Mouse (Mus musculus) forebrain, embryonic 16.5 days (tissue): ENCODE results near the gene Msh2. TPM values are rescaled to one million over a fixed set of nuclear protein-coding genes. Genes with fewer than 3 reads are reported as not detected.
A peak's percentile ranks its signal among the peaks of the same experiment; 100 is the strongest.

Source experiments
- ATAC-seq: fragments of 200-750 bp; cut with Nextera tagmentation; 2 replicates; pipeline ENCODE4 v1.8.0; 2017; ENCODE audit warnings: mild to moderate bottlenecking, moderate library complexity
- H3K27ac ChIP-seq: fragments of 300-500 bp; sonication (generic); 2 replicates; pipeline ENCODE4 v1.5.1; 2014; ENCODE audit warnings: low read length, control low read depth
- H3K27me3 ChIP-seq: fragments of 300-500 bp; sonication (generic); replicated peaks from 2 replicates; pipeline ENCODE4 v1.6.1; 2014; ENCODE audit warnings: low read length; ENCODE audit not compliant: control insufficient read depth, insufficient read depth
- H3K36me3 ChIP-seq: fragments of 300-500 bp; sonication (generic); 2 replicates; pipeline ENCODE4 v1.6.1; 2014; ENCODE audit not compliant: control insufficient read depth, insufficient read depth
- H3K4me1 ChIP-seq: fragments of 300-500 bp; sonication (generic); replicated peaks from 2 replicates; pipeline ENCODE4 v1.6.1; 2014; ENCODE audit warnings: low read length; ENCODE audit not compliant: control insufficient read depth, insufficient read depth
- H3K4me2 ChIP-seq: fragments of 300-500 bp; sonication (generic); 2 replicates; pipeline ENCODE4 v1.6.1; 2014; ENCODE audit warnings: mild to moderate bottlenecking, low read length, control low read depth
- H3K4me3 ChIP-seq: fragments of 300-500 bp; sonication (generic); replicated peaks from 2 replicates; pipeline ENCODE4 v1.5.1; 2014; ENCODE audit warnings: mild to moderate bottlenecking, low read length, control low read depth
- H3K9ac ChIP-seq: fragments of 300-500 bp; sonication (generic); replicated peaks from 2 replicates; pipeline ENCODE4 v1.6.1; 2014; ENCODE audit warnings: low read depth, low read length, control low read depth
- H3K9me3 ChIP-seq: fragments of 300-500 bp; sonication (generic); 2 replicates; pipeline ENCODE4 v1.6.1; 2016; ENCODE audit warnings: low read length; ENCODE audit not compliant: control insufficient read depth
- WGBS: fragments of 180-500 bp; shearing (Covaris S2); extraction: QIAGEN DNeasy Blood & Tissue Kit; methylation state at CpG from one replicate; pipeline ENCODE4 v1.1.7; 2014; 5-methylcytosine and 5-hydroxymethylcytosine counted together
- polyA plus RNA-seq: library from polyadenylated mRNA; unstranded; fragments of >200 nt; fragmentation: Nextera tagmentation; extraction: Ambion mirVana; gene quantifications from 2 replicates; pipeline ENCODE4 v1.2.1, GENCODE M21; 2015

Msh2 gene
- polyA plus RNA-seq, 1 experiment from 2014 or later: 72.8 TPM

DNA sequence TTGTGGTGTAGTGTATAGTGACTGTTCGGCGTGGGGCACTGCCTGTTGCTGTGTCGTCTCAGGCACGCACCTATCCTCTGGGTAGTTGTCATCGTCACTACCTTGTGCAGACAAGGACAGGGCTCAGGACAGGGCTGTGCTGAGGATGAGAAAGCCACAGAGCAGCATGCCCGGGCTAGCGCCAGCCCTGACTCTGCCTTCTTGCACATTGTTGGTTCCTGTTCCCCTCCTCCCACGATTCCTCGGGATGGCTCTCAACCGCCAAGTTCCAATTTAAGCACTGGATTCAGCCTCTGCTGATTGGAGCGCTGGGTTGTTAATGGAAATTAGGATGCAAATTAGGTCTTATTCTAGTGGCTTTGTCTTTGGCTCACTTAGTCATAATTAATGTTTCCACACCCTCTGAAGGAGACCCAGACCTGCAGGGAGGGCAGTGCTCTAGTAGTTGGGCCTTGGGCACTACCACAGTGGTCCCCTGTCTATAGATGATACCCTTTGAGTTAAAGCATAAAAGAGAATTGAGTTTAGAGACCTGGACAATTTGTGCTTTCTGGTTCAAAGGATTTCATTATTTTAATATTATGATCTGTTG is 23.8 kb downstream of the Msh2 start:
- Histone ChIP-seq H3K4me2 (no peak overlapping the region), H3K36me3 (no peaks in the 10 kb centered on the region), H3K4me1 (peaks cover 8% of the 10 kb centered on the region), H3K27me3 (no peaks in the 10 kb centered on the region), H3K4me3 (no peak overlapping the region), H3K9ac (no peak overlapping the region), H3K27ac (no peak overlapping the region), H3K9me3 (no peaks in the 10 kb centered on the region)
- 58% methylated on average over 11 of the region's 11 CpGs for WGBS
- peak; percentile 81 for ATAC-seq

DNA sequence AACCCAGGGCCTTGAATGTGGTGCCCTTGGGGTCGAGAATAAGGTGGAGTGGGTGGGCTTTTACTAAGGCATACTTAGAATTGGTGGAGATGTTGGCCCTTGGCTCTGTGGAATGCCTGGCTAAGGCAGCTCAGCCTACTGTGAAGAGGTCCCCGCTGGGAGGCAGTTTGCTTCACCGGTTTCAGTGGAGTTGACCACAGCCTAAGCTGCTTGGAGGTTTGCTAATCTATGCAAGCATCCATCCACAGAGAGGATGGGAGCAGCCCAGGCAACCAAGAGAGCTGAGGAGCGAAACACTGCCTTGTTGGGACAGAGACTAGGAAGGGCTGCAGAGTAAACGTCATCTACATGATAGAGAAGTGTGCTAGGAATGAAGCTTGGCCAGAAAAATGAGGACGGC is 24.7 kb downstream of the Msh2 start:
- WGBS: 88% methylated on average over 6 of the region's 6 CpGs
- Histone ChIP-seq H3K9ac (no peak overlapping the region), H3K36me3 (no peaks in the 10 kb centered on the region), H3K4me2 (no peak overlapping the region), H3K4me1 (peaks cover 8% of the 10 kb centered on the region), H3K27me3 (no peaks in the 10 kb centered on the region), H3K27ac (no peak overlapping the region), H3K9me3 (no peaks in the 10 kb centered on the region), H3K4me3 (no peak overlapping the region)
- no peak for ATAC-seq

DNA sequence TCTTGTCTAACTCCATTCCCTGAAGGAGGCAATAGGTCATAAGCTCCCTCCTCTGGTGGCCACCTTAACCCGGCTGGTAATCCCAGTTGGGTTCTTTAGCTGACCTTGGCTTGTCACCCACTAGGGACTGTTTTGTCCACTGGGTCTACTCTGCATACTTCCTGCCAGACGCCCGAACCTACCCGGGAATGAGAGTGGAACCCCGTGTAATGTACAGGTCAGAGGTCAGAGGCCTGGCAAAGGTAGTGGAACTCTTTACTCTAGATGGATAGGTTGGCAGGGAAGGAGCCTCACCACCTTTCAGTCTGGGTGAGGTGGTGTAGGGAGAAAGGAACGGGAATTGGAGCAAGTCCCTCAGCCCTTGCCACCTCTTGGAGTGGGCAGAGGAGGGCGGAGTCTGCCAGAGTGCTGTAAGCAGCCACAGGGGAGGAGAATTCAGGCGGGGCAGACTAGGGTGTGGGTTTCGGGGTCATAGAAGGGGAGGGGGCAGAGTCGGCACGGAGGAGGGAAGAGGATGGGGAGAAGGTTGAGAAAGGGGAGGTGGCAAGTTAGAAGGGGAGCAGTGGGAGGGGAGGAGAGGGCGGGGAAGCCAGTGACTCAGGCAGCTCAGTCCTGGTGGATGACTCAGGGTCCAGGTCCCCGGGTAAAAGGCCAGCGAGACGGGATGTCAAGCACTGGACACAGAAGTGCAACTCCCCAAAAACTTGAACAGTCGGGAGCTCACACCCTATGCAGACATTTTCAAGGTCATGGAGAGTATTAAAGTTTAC is 27.1 kb downstream of the Msh2 start:
- 88% methylated on average over 16 of the region's 16 CpGs for WGBS

DNA sequence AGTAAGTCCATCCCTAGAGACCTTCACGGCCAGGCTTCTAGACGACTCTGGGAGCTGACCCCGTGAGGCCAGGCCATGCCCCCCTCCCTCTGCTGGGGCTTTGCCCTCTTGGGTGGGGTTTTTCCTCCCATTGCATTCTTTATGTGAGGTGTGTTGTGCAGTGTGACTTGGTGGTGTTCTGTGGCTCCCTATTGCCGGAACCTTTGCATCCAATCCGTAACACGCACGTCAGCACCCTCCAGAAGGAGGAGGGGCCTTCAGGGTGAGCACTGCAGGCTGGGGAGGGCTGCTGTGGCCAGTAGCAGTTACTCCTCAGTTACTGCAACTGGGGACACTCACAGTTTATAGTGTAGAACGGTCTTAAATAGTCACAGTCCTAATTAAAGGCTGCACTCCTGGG is 28.0 kb downstream of the Msh2 start:
- 82% methylated on average over 8 of the region's 8 CpGs for WGBS
- Histone ChIP-seq H3K4me1 (peaks cover 8% of the 10 kb centered on the region), H3K9ac (no peak overlapping the region), H3K9me3 (no peaks in the 10 kb centered on the region), H3K27ac (no peak overlapping the region), H3K27me3 (no peaks in the 10 kb centered on the region), H3K4me3 (no peak overlapping the region), H3K36me3 (no peaks in the 10 kb centered on the region), H3K4me2 (no peak overlapping the region)
- no peak for ATAC-seq

More for the DNA sequence above, 27.1 kb downstream of the Msh2 start:
- ATAC-seq: no peak
- H3K36me3 ChIP-seq: no peaks in the 10 kb centered on the region
- H3K9ac ChIP-seq: no peak overlapping the region
- no peaks in the 10 kb centered on the region for H3K27me3 ChIP-seq
- no peak overlapping the region for H3K27ac ChIP-seq
- H3K4me2 ChIP-seq: no peak overlapping the region
- peaks cover 8% of the 10 kb centered on the region for H3K4me1 ChIP-seq
- H3K4me3 ChIP-seq: no peak overlapping the region
- no peaks in the 10 kb centered on the region for H3K9me3 ChIP-seq

DNA sequence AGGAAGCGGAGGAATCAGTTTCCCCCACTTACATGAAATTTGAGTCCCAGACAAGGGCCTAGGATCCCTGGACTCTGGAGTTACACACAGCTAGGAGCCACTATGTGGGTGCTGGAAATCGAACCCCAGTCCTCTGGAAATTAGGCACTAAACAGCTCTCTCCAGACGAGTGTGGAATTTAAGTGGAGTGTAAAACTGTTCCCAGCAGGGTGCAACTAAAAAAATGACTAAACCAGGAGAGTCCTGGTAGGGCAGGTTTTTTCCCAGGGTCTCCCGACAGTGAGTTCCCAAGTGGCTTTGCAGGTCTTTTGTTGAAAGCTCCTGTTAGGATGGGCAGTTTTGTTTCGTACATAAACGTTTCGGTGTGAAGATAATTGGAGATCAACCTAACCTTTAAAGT is 52.6 kb downstream of the Msh2 start:
- H3K9me3 ChIP-seq: no peaks in the 10 kb centered on the region
- peaks cover 7% of the 10 kb centered on the region for H3K36me3 ChIP-seq
- H3K27ac ChIP-seq: no peak overlapping the region
- no peak overlapping the region for H3K9ac ChIP-seq
- 76% methylated on average over 7 of the region's 7 CpGs for WGBS
- H3K4me1 ChIP-seq: no peaks in the 10 kb centered on the region
- no peak overlapping the region for H3K4me2 ChIP-seq
- no peak overlapping the region for H3K4me3 ChIP-seq
- no peaks in the 10 kb centered on the region for H3K27me3 ChIP-seq
- ATAC-seq: no peak

DNA sequence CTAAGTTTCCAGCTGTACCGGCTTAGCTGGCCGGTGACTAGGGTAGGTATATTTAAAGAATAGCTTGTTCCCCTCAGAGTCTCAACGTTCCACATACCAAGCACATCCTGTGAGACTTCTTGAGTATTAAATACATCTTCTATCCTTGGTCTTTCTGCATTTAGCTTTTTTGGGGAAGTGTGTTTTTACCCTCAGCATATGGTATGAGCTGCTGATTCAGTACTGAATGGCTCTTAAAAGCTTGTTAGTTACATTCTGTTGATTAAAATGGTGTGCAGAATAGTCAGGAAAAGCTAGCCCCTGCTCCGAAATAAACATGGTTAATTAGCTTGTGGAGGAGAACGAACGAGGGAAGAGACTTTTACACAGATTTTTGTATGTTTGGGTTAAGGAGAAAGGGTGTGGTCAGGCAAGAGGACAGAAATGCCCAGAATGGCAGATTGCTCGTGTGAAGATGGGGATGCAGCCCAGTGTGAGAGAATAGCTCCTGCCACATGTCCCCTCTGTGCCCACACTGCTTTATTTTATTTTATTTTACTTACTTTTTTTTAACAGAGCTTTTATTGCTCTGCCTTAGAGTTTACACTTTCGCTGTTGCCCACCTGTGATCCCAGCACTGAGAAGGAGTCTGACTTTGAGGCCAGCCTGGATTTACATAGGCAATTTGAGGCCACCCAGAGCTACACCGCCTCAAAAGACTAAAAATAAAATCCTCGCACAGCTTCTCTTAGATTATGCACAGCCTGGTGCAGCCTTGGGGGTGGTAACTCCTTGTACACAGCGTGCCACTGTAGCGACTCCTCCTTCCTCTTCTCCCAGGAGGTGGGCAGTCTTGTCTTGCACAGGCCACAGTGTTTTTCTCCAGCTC is 54.6 kb downstream of the Msh2 start:
- Histone ChIP-seq H3K9ac (no peak overlapping the region), H3K27me3 (no peaks in the 10 kb centered on the region), H3K4me2 (no peak overlapping the region), H3K36me3 (peaks cover 7% of the 10 kb centered on the region), H3K4me1 (no peaks in the 10 kb centered on the region), H3K4me3 (no peak overlapping the region), H3K27ac (no peak overlapping the region), H3K9me3 (no peaks in the 10 kb centered on the region)
- 88% methylated on average over 12 of the region's 12 CpGs for WGBS
- no peak for ATAC-seq

DNA sequence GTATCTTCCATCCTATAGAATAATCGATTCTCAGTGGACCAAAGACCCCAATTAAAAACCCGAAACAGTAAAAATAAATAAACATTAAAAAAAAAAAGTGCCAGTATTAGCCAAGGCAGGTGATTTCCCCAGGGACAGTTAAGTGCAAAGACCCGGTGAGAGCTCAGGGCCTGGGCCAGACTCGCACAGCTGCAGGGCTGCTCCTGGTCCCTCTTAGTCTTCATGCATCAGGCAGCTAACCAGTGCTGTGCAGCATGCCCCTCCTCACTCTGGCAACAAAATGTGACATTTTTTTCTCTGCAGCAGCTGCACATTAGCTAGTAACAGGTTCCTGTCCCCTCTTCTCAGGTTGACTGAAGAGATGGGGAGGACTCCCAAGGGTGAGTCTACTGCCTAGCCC is 59.8 kb downstream of the Msh2 start:
- Histone ChIP-seq H3K9ac (no peak overlapping the region), H3K9me3 (no peaks in the 10 kb centered on the region), H3K36me3 (no peaks in the 10 kb centered on the region), H3K4me3 (no peak overlapping the region), H3K27me3 (no peaks in the 10 kb centered on the region), H3K4me1 (no peaks in the 10 kb centered on the region), H3K27ac (no peak overlapping the region), H3K4me2 (no peak overlapping the region)
- 88% methylated on average over 4 of the region's 4 CpGs for WGBS
- ATAC-seq: no peak

DNA sequence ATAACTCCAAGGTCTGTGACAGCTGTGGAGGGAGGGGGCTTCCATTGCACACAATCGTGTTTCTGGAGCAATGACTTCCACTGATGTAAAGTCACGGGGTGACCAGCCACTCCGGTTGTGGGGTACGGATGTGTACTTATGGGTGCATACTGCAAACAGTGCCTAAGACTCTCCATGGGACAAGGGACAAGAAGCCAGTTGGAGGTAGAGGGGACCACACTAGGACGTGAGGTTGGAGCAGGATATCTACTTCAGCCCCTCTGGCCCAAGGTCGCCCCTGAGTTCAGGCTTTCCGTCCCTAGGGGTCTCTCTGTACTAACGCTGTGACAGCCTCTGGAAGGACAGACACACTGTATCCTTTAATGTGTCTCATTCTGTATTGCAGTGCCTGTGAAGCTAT is 62.3 kb downstream of the Msh2 start:
- Histone ChIP-seq H3K9me3 (no peaks in the 10 kb centered on the region), H3K9ac (no peak overlapping the region), H3K4me3 (no peak overlapping the region), H3K4me1 (no peaks in the 10 kb centered on the region), H3K27me3 (no peaks in the 10 kb centered on the region), H3K27ac (no peak overlapping the region), H3K36me3 (no peaks in the 10 kb centered on the region), H3K4me2 (no peak overlapping the region)
- WGBS: 86% methylated on average over 8 of the region's 8 CpGs
- no peak for ATAC-seq

DNA sequence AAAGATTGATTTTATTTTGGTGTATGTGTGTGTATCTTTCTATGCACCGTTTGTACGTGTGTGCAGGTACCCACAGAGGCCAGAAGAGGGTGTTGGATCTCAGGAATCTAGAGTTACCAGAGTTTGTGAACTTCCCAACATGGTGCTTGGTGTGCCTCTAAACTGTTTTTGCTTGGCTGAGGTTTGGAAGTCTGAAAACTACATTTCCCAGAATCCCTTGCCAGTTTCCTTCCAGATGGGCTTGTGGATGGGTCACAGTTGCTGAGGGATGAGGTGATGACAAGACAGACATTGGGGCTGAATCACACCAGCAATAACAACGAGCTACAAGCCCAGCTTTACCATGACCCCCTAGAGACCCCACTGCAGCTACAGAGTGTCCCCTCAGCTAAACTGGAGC is 65.0 kb downstream of the Msh2 start:
- no peaks in the 10 kb centered on the region for H3K9me3 ChIP-seq
- H3K27ac ChIP-seq: no peak overlapping the region
- 77% methylated on average over 3 of the region's 3 CpGs for WGBS
- H3K4me3 ChIP-seq: no peak overlapping the region
- no peaks in the 10 kb centered on the region for H3K36me3 ChIP-seq
- 0 out of 2 replicates have a peak, but pooled peaks have one; percentile 18 for ATAC-seq
- H3K4me1 ChIP-seq: no peaks in the 10 kb centered on the region; the same call in 1 of the 2 replicates
- no peaks in the 10 kb centered on the region for H3K27me3 ChIP-seq
- H3K9ac ChIP-seq: no peak overlapping the region
- no peak overlapping the region for H3K4me2 ChIP-seq
